Mouse (Mus musculus): ENCODE results near the gene Ccdc117. TPM values are rescaled to one million over a fixed set of nuclear protein-coding genes. Genes with fewer than 3 reads are reported as not detected.
"Not testable (repeated sequence)": the region's sequence is repeated elsewhere in the genome, so short reads cannot be mapped to it uniquely, and the experiment has no call there.

The Ccdc117 gene
- polyA plus RNA-seq, 1 experiment from 2014 or later, result 12.4 TPM

- no peaks in the 10 kb centered on the region for H3K27me3 ChIP-seq
- no peak for ATAC-seq (ENCODE audit: low FRiP score)
These were observed 9.4 kb upstream of the Ccdc117 start for GRCm38 (mm10) chr11:5551430-5551829.

GRCm38 (mm10) chr11:5546693-5547092, 4.7 kb upstream of the Ccdc117 start:
- H3K9me3 ChIP-seq, result no peaks in the 10 kb centered on the region
- no peaks in the 10 kb centered on the region for H3K36me3 ChIP-seq
- no peaks in the 10 kb centered on the region for H3K4me1 ChIP-seq (replicated peaks)
- 88% methylated on average over 3 of the region's 3 CpGs for WGBS
- H3K4me3 ChIP-seq, result no peak overlapping the region
- H3K4me2 ChIP-seq, result no peak overlapping the region
- H3K27me3 ChIP-seq, result no peaks in the 10 kb centered on the region
- no peak for ATAC-seq (ENCODE audit: low FRiP score)
- no peak overlapping the region for H3K27ac ChIP-seq
- H3K9ac ChIP-seq, result no peak overlapping the region

More at GRCm38 (mm10) chr11:5551430-5551829, 9.4 kb upstream of the Ccdc117 start:
- no peaks in the 10 kb centered on the region for H3K4me1 ChIP-seq (replicated peaks)
- no peak overlapping the region for H3K4me2 ChIP-seq
- H3K9ac ChIP-seq, result no peak overlapping the region
- no peak overlapping the region for H3K27ac ChIP-seq
- no peak overlapping the region for H3K4me3 ChIP-seq
- H3K36me3 ChIP-seq, result no peaks in the 10 kb centered on the region
- H3K9me3 ChIP-seq, result no peaks in the 10 kb centered on the region
- WGBS, result 86% methylated on average over 5 of the region's 5 CpGs

DNA sequence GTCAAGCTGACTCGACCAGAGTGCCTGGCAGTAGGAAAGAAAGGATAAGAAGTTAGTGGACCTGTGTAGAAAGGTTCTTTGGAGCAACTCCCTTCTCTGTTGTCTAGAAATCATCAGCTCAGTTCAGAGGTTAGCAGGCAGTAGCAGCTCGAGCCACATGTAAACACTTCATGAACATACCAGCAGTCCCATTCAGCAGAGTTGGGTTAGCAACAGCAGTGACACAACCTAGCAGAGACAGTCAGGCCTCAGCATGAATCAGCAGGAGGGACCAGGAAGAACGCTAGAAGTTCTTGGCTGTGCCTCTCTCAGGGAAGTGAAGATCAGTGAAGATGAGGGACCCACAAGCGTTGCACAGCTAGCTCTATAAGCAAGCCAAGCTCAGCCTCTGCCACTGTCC, 3.5 kb upstream of the Ccdc117 start:
- H3K27me3 ChIP-seq, result no peaks in the 10 kb centered on the region
- peaks cover 10% of the 10 kb centered on the region for H3K4me1 ChIP-seq (replicated peaks)
- no peak overlapping the region for H3K9ac ChIP-seq
- H3K27ac ChIP-seq, result no peak overlapping the region
- no peak overlapping the region for H3K4me2 ChIP-seq
- 87% methylated on average over 4 of the region's 4 CpGs for WGBS
- no peaks in the 10 kb centered on the region for H3K36me3 ChIP-seq
- no peaks in the 10 kb centered on the region for H3K9me3 ChIP-seq
- no peak for ATAC-seq (ENCODE audit: low FRiP score)
- no peak overlapping the region for H3K4me3 ChIP-seq

DNA sequence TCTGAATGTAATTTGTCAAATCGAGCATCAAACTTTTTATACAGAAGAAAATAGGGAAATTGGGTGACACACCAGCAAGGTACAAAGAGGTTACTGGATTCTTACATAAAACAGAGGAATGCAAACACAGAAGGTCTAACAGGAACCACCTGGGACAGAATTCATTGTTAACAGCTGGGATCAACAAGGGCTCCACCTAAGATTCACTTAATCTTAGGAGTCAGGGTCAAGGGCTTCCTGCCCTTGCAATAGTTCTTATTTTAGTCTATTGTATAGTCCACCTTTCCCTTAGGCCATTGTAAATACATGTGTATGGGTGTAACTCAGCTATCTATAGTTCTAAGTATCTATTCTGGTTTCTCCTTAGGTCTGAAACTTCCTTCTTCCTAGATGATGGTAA, 2.7 kb upstream of the Ccdc117 start:
- 78% methylated on average over 1 of the region's 1 CpGs for WGBS
- not testable (repeated sequence) for ATAC-seq (ENCODE audit: low FRiP score); H3K36me3 ChIP-seq; H3K4me3 ChIP-seq; H3K4me2 ChIP-seq; H3K27ac ChIP-seq; H3K9me3 ChIP-seq; H3K27me3 ChIP-seq; H3K9ac ChIP-seq
- H3K4me1 ChIP-seq (replicated peaks), result peaks cover 14% of the 10 kb centered on the region

DNA sequence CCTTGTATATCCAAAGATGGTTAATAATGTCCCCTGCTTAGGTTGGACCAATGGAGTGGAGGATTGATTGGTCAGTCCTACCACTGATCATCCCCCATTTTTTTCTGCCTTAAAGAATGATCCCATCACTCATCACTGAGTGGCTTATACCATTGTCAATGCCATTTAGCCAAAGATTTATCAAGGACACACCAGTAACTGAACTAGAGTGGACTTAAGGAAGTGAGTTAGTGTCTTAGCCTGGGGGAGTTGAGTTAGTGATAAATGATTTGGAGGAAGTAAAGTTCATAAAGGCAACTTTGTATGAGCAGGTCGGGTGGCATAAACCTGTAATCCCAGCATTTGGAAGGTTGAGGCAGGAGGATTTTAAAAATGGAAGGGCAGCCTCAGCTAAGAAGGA, 1.3 kb upstream of the Ccdc117 start:
- Histone ChIP-seq H3K36me3 (peaks cover 9% of the 10 kb centered on the region; the same call in 1 of the 2 replicates), H3K27ac (no peak overlapping the region), H3K9ac (no peak overlapping the region), H3K4me3 (no peak overlapping the region), H3K4me2 (no peak overlapping the region), H3K9me3 (no peaks in the 10 kb centered on the region), H3K27me3 (no peaks in the 10 kb centered on the region), H3K4me1 (replicated peaks) (peaks cover 28% of the 10 kb centered on the region)
- no peak for ATAC-seq (ENCODE audit: low FRiP score)
- WGBS, result 90% methylated on average over 1 of the region's 1 CpGs

DNA sequence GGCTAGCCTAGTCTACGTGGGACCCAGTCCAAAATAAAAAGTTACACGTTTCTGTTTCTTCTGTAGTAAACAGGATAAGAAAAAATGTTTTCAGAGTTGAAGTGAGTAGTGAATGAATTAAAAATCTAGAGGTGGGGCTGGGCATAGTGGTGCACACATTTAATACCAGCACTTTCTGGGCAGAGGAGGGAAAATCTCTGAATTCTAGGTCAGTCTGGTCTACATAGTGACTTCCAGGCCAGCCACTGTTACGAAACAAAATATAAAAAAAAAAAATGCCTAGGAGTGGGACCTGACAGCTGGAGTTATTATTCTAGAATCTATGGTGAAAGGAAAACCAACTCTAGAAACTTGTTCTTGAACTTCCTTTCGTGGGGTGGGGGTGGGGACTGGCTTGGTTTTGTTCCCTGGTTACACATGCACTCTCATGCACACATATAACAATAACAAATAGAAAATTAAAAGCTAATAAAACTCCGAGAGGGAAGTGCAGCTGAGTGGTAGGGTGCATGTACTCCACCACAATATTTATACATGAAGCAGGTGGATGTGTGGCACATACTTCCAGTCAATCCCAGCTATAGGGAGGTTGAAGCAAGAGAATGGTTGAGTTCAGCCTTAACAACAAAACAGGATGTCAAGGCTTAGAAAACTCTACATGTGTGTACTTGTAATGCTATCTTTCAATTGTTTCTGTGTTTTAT, 647 bp upstream of the Ccdc117 start:
- H3K27ac ChIP-seq, result peak overlapping the region; percentile 80; the same call in 1 of the 2 replicates
- peaks cover 14% of the 10 kb centered on the region; the same call in 1 of the 2 replicates for H3K36me3 ChIP-seq
- H3K4me1 ChIP-seq (replicated peaks), result peaks cover 32% of the 10 kb centered on the region
- H3K4me3 ChIP-seq, result peak overlapping the region; percentile 92
- no peaks in the 10 kb centered on the region for H3K9me3 ChIP-seq
- peak; percentile 36; the same call in 1 of the 2 replicates for ATAC-seq (ENCODE audit: low FRiP score)
- peak overlapping the region; percentile 80 for H3K4me2 ChIP-seq
- H3K27me3 ChIP-seq, result no peaks in the 10 kb centered on the region
- WGBS, result 53% methylated on average over 5 of the region's 5 CpGs
- peak overlapping the region; percentile 90 for H3K9ac ChIP-seq

DNA sequence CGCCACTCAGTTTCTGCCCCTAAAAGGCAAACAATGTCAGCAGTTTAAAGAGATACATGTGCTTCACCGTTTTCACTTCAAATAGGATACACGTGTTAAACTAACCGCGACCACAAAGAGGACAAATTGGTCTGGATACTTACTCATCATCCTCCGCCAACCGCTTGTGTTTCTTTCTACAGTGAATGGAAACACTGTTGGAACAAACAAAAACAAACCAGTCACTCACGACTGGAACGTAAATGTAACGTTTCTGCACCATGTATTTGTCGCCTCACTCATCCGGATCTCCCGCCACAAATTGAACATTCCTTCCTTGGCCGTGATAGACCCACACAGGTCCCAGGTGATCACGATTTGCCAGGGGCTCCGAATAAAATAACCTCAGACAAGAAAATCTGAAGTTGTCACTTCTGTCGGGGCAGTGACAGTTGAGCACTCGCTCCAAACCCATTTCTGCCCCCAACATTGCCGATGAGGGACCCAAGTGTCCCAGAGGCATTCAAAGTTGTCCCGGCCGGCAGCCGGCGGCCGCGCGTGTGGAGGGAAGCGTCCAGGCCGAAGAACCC, 673 bp downstream of the Ccdc117 start:
- Histone ChIP-seq H3K36me3 (peaks cover 14% of the 10 kb centered on the region; the same call in 1 of the 2 replicates), H3K4me3 (peak overlapping the region; percentile 92), H3K9ac (peak overlapping the region; percentile 90), H3K27ac (peak overlapping the region; percentile 80), H3K4me1 (replicated peaks) (peaks cover 32% of the 10 kb centered on the region), H3K27me3 (no peaks in the 10 kb centered on the region), H3K4me2 (peak overlapping the region; percentile 80), H3K9me3 (no peaks in the 10 kb centered on the region)
- 3% methylated on average over 28 of the region's 28 CpGs for WGBS
- ATAC-seq (ENCODE audit: low FRiP score), result 0 out of 2 replicates have a peak, but pooled peaks have one; percentile 1

- Histone ChIP-seq H3K36me3 (peaks cover 16% of the 10 kb centered on the region; the same call in 1 of the 2 replicates), H3K27me3 (no peaks in the 10 kb centered on the region), H3K9ac (peak overlapping the region; percentile 90), H3K4me1 (replicated peaks) (peaks cover 32% of the 10 kb centered on the region), H3K4me3 (peak overlapping the region; percentile 92; the same call in 1 of the 2 replicates), H3K9me3 (no peaks in the 10 kb centered on the region), H3K27ac (no peak overlapping the region), H3K4me2 (peak overlapping the region; percentile 80)
- ATAC-seq (ENCODE audit: low FRiP score), result no peak
- WGBS, result 75% methylated on average over 4 of the region's 4 CpGs
These were observed 1.7 kb downstream of the Ccdc117 start for GRCm38 (mm10) chr11:5540331-5540730.

- not testable (repeated sequence) for H3K9me3 ChIP-seq; H3K4me2 ChIP-seq; H3K27me3 ChIP-seq; H3K9ac ChIP-seq; H3K4me3 ChIP-seq; ATAC-seq (ENCODE audit: low FRiP score); H3K27ac ChIP-seq
- 89% methylated on average over 4 of the region's 4 CpGs for WGBS
- Histone ChIP-seq H3K36me3 (peaks cover 44% of the 10 kb centered on the region), H3K4me1 (replicated peaks) (peaks cover 32% of the 10 kb centered on the region)
These were observed 4.5 kb downstream of the Ccdc117 start for GRCm38 (mm10) chr11:5537454-5537853.

DNA sequence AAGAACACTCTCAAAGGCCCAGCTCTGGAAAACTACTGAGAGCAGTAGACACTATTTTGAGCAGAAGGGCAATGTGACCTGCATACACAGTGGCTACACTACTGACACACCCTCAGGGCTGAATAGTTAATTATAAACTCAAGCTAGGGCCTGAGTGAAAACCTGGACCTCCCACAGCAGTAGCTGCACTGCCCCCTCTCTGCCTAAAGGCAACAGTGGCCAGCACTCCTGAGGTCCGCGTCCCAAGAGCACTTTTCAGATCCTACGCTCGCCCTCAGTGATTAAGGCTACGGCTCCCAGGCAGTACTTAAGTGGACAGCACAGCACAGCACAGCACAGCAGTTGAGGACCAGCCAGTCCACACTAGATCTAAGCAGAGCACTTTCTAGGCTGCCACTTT, 8.9 kb downstream of the Ccdc117 start:
- 69% methylated on average over 5 of the region's 5 CpGs for WGBS
- H3K4me2 ChIP-seq, result no peak overlapping the region
- H3K36me3 ChIP-seq, result peaks cover 73% of the 10 kb centered on the region

DNA sequence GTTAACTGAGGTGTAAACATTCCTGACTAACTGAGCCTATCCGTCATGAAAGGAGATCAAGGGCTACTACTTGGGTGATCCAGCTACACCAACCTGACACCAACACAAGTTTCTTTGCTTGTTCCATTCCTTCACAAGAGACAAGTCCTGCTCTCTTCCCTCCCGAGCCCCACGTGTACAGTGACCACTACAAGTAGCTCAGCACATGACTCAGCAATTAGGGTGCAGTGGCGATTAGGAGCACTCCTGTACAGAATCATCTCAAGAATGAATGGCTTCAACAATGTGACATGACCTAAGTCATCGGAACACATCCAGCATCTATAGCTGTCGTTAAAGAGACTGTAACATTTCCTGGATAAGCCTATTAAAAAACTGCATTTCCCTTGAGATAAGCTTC, 11.3 kb downstream of the Ccdc117 start:
- Histone ChIP-seq H3K4me3 (no peak overlapping the region), H3K36me3 (peaks cover 89% of the 10 kb centered on the region), H3K9ac (no peak overlapping the region), H3K27ac (no peak overlapping the region), H3K4me1 (replicated peaks) (no peaks in the 10 kb centered on the region), H3K27me3 (no peaks in the 10 kb centered on the region), H3K4me2 (no peak overlapping the region), H3K9me3 (no peaks in the 10 kb centered on the region)
- ATAC-seq (ENCODE audit: low FRiP score), result no peak
- 81% methylated on average over 6 of the region's 6 CpGs for WGBS

More for the DNA sequence above, 8.9 kb downstream of the Ccdc117 start:
- Histone ChIP-seq H3K9me3 (no peaks in the 10 kb centered on the region), H3K9ac (no peak overlapping the region), H3K4me1 (replicated peaks) (peaks cover 2% of the 10 kb centered on the region), H3K27me3 (no peaks in the 10 kb centered on the region), H3K4me3 (no peak overlapping the region), H3K27ac (no peak overlapping the region)
- no peak for ATAC-seq (ENCODE audit: low FRiP score)

DNA sequence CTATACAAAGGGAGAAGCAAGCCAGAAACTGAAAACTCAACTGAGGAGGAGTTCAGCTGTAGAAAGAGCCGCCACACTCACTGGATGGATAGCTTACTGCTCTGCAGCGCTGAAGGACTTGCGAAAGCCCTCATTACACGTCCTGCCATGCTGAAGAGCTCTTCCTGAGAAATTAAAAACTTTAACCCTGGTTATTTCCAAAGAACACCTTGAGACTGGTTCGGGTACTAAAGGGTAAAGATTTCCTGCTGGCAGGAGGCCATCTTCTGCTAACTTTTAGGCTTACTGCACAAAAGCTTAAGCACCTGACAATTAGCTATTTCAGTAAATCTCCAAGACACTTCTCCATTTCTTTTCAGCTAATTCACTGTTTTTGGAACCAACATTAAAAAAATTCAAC, 11.8 kb downstream of the Ccdc117 start:
- H3K4me1 ChIP-seq (replicated peaks), result no peaks in the 10 kb centered on the region
- H3K4me2 ChIP-seq, result no peak overlapping the region
- no peaks in the 10 kb centered on the region for H3K27me3 ChIP-seq
- no peaks in the 10 kb centered on the region for H3K9me3 ChIP-seq
- H3K36me3 ChIP-seq, result peaks cover 93% of the 10 kb centered on the region
- H3K9ac ChIP-seq, result no peak overlapping the region
- no peak overlapping the region for H3K27ac ChIP-seq
- no peak overlapping the region for H3K4me3 ChIP-seq
- ATAC-seq (ENCODE audit: low FRiP score), result no peak
- WGBS, result 88% methylated on average over 5 of the region's 5 CpGs

DNA sequence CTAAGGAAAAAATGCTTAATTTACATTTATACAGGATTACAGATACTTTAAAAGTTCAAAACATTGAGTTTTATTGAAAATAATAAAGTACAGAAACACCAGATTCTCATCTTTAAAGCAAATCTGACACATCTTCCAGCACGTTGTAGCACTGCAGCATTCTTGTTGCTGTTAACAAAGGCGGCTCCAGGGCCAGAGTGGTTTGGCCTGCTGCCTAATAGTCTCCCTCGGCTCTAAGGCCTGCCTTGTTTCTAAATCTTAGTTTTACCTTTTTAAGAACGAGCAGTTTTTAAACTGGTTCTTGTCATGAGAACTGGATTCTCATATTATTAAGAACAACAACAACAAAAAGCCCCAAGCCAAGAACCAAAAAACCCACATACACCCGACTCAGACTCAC, 13.1 kb downstream of the Ccdc117 start:
- no peak overlapping the region for H3K4me2 ChIP-seq
- H3K27ac ChIP-seq, result no peak overlapping the region
- no peaks in the 10 kb centered on the region for H3K27me3 ChIP-seq
- no peak overlapping the region for H3K9ac ChIP-seq
- no peak overlapping the region for H3K4me3 ChIP-seq
- H3K9me3 ChIP-seq, result no peaks in the 10 kb centered on the region
- no peak for ATAC-seq (ENCODE audit: low FRiP score)
- peaks cover 4% of the 10 kb centered on the region; the same call in 1 of the 2 replicates for H3K4me1 ChIP-seq (replicated peaks)
- peaks cover 93% of the 10 kb centered on the region for H3K36me3 ChIP-seq
- 79% methylated on average over 5 of the region's 5 CpGs for WGBS

Measured in hindbrain, embryonic 13.5 days (tissue).